Mouse (Mus musculus) testis, adult 2 months (tissue): ENCODE measurements at regions not wholly inside any gene's neighbourhood (a gene's known extent, or its start where the extent isn't known, plus 50 kb on each side); places are given as distances from the start of the nearest gene placed in this dataset.

Experiments used
- H3K27ac ChIP-seq: fragments of 200-500 bp; 2 replicates; pipeline ENCODE4 v1.5.1; 2012; ENCODE audit warnings: low read depth, low read length; ENCODE audit not compliant: control insufficient read depth, insufficient read depth
- H3K27me3 ChIP-seq: fragments of 200-500 bp; 2 replicates; pipeline ENCODE4 v1.6.1; 2012; ENCODE audit warnings: mild to moderate bottlenecking, low read length, moderate library complexity; ENCODE audit not compliant: control insufficient read depth, insufficient read depth
- H3K36me3 ChIP-seq: fragments of 200-500 bp; 2 replicates; pipeline ENCODE4 v1.6.1; 2012; ENCODE audit warnings: mild to moderate bottlenecking, low read length; ENCODE audit not compliant: control insufficient read depth, insufficient read depth
- H3K4me1 ChIP-seq: fragments of 200-500 bp; 2 replicates; pipeline ENCODE4 v1.6.1; 2012; ENCODE audit warnings: low read length; ENCODE audit not compliant: control insufficient read depth, insufficient read depth
- H3K4me3 ChIP-seq: fragments of 200-500 bp; 2 replicates; pipeline ENCODE4 v1.5.1; 2012; ENCODE audit warnings: low read depth, mild to moderate bottlenecking, low read length, moderate library complexity, mixed read lengths; ENCODE audit not compliant: control insufficient read depth
- CTCF ChIP-seq: fragments of 200-500 bp; IDR thresholded peaks from 2 replicates; pipeline ENCODE4 v1.5.1; 2012; ENCODE audit warnings: low read depth, mild to moderate bottlenecking, inconsistent platforms, low read length, moderate library complexity; ENCODE audit not compliant: control insufficient read depth, insufficient read depth, insufficient replicate concordance
- POLR2A ChIP-seq: fragments of 200-500 bp; IDR thresholded peaks from 2 replicates; pipeline ENCODE4 v1.6.1; 2012; ENCODE audit warnings: low read depth, mild to moderate bottlenecking, inconsistent platforms, low read length, moderate library complexity; ENCODE audit not compliant: control insufficient read depth

GRCm38 (mm10) chr10:98044579-98044978, 318.0 kb upstream of the C030005K15Rik start:
- Histone ChIP-seq H3K4me3 (no peak overlapping the region), H3K4me1 (no peaks in the 10 kb centered on the region), H3K36me3 (no peaks in the 10 kb centered on the region), H3K27me3 (no peaks in the 10 kb centered on the region), H3K27ac (no peak overlapping the region)
- no peak for TF ChIP-seq CTCF
- TF ChIP-seq POLR2A, result no peak

DNA sequence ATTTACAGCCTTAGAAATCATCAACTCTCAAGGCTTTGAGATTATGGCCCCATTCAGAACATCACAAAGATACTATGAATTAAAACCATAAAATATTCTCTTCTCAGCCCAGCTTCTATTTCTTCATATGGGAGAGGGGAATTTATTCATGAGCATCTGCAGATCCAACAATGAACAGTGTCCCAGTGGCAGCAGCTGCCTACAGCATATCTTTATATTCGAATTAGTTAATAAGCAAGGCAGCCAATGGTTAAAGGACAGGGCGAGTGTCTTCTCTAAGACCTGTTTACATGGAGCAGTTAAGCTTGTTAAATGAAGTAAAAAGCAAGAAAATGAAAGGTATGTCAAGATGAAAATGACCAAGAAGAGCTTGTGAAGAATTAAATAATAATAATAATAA, 346.9 kb upstream of the C030005K15Rik start:
- Histone ChIP-seq H3K4me3 (no peak overlapping the region), H3K4me1 (no peaks in the 10 kb centered on the region), H3K27ac (no peak overlapping the region), H3K36me3 (no peaks in the 10 kb centered on the region), H3K27me3 (no peaks in the 10 kb centered on the region)
- TF ChIP-seq CTCF (no peak), POLR2A (no peak)

DNA sequence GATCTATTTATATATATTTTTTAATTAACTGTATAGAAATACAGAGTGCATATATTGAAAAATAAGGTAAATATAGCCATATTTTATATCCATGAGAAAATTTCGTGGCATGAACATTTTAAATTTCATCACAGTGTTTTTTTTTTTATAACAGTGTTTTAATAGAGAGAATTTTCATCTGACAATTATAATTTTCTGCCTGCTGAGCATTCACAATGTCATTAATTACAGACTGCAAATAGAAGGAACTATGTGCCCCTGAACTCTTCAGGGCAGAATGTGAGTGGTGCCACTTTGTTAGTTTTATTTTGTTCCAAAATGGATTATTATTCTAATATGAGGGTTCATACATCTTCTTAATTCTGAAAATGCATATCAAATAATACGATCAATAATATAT, 358.3 kb upstream of the C030005K15Rik start:
- TF ChIP-seq POLR2A (no peak), CTCF (no peak)

DNA sequence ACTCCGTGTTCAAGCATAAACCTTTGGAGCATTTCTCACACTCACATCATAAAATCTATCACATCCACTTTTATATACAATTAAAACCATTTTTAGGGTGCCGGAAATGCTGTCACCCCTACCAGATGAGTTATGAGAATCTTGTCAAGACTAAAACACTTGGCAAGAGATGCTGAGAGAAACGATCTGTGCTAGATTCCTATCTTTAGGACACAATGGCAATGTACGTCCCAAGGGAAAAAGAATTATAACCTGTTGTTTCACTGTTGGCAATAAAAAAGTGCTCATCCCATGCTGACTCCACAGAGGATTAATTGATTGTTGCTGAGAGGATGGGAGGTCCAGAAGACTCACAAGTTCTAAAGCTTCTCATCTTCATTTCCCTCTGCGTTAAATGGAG, 389.7 kb upstream of the C030005K15Rik start:
- Histone ChIP-seq H3K4me1 (no peaks in the 10 kb centered on the region), H3K4me3 (no peak overlapping the region), H3K27ac (no peak overlapping the region), H3K36me3 (no peaks in the 10 kb centered on the region), H3K27me3 (no peaks in the 10 kb centered on the region)
- TF ChIP-seq CTCF, result no peak
- no peak for TF ChIP-seq POLR2A

More for the DNA sequence above, 358.3 kb upstream of the C030005K15Rik start:
- H3K27ac ChIP-seq, result no peak overlapping the region
- H3K36me3 ChIP-seq, result no peaks in the 10 kb centered on the region
- no peaks in the 10 kb centered on the region for H3K27me3 ChIP-seq
- H3K4me1 ChIP-seq, result no peaks in the 10 kb centered on the region
- H3K4me3 ChIP-seq, result no peak overlapping the region

GRCm38 (mm10) chr10:98125713-98126112, 399.2 kb upstream of the C030005K15Rik start:
- H3K27ac ChIP-seq, result no peak overlapping the region
- no peaks in the 10 kb centered on the region for H3K4me1 ChIP-seq
- TF ChIP-seq CTCF, result no peak
- no peak for TF ChIP-seq POLR2A
- no peak overlapping the region for H3K4me3 ChIP-seq
- H3K27me3 ChIP-seq, result no peaks in the 10 kb centered on the region
- H3K36me3 ChIP-seq, result no peaks in the 10 kb centered on the region

GRCm38 (mm10) chr10:98135026-98135425, 408.5 kb upstream of the C030005K15Rik start:
- no peaks in the 10 kb centered on the region for H3K36me3 ChIP-seq
- no peak overlapping the region for H3K4me3 ChIP-seq
- no peak overlapping the region for H3K27ac ChIP-seq
- no peaks in the 10 kb centered on the region for H3K27me3 ChIP-seq
- H3K4me1 ChIP-seq, result no peaks in the 10 kb centered on the region
- TF ChIP-seq CTCF (no peak), POLR2A (no peak)

- H3K4me1 ChIP-seq, result no peaks in the 10 kb centered on the region
- H3K36me3 ChIP-seq, result no peaks in the 10 kb centered on the region
- H3K27me3 ChIP-seq, result no peaks in the 10 kb centered on the region
- no peak overlapping the region for H3K4me3 ChIP-seq
- TF ChIP-seq POLR2A (no peak), CTCF (no peak)
- no peak overlapping the region for H3K27ac ChIP-seq
Observed at GRCm38 (mm10) chr10:98145773-98146172, 419.2 kb upstream of the C030005K15Rik start.
